Mouse (Mus musculus) hindbrain, embryonic 10.5 days (tissue): ENCODE results near the gene Slamf8. TPM values are rescaled to one million over a fixed set of nuclear protein-coding genes. Genes with fewer than 3 reads are reported as not detected.
A peak's percentile ranks its signal among the peaks of the same experiment; 100 is the strongest.

Experiments used
- DNase-seq: peaks from one replicate; pipeline ENCODE4 v3.0.0-alpha.2; 2017; ENCODE audit warnings: low spot score
- H3K27ac ChIP-seq: fragments of 300-500 bp; sonication (generic); 2 replicates; pipeline ENCODE4 v1.5.1; 2016; ENCODE audit warnings: mild to moderate bottlenecking, moderate library complexity
- H3K27me3 ChIP-seq: fragments of 300-500 bp; sonication (generic); 2 replicates; pipeline ENCODE4 v1.6.1; 2016; ENCODE audit warnings: mild to moderate bottlenecking; ENCODE audit not compliant: poor library complexity, insufficient read depth, severe bottlenecking
- H3K36me3 ChIP-seq: fragments of 300-500 bp; sonication (generic); 2 replicates; pipeline ENCODE4 v1.6.1; 2016; ENCODE audit warnings: mild to moderate bottlenecking, moderate library complexity
- H3K4me1 ChIP-seq: fragments of 300-500 bp; sonication (generic); replicated peaks from 2 replicates; pipeline ENCODE4 v1.6.1; 2016; ENCODE audit warnings: mild to moderate bottlenecking
- H3K4me3 ChIP-seq: fragments of 300-500 bp; sonication (generic); 2 replicates; pipeline ENCODE4 v1.5.1; 2016; ENCODE audit warnings: mild to moderate bottlenecking, moderate library complexity
- H3K9me3 ChIP-seq: fragments of 300-500 bp; sonication (generic); 2 replicates; pipeline ENCODE4 v1.6.1; 2016; ENCODE audit warnings: mild to moderate bottlenecking, moderate library complexity
- WGBS: fragments of 180-500 bp; shearing (Covaris S2); methylation state at CpG from one replicate; pipeline ENCODE4 v1.1.7; 2016; 5-methylcytosine and 5-hydroxymethylcytosine counted together
- polyA plus RNA-seq: library from polyadenylated mRNA; unstranded; fragments of >200 nt; fragmentation: Nextera tagmentation; extraction: Ambion mirVana; gene quantifications from 2 replicates; pipeline ENCODE4 v1.2.1, GENCODE M21; 2016

The Slamf8 gene
- 0.12 TPM in 1 of 2 replicates, not detected in the other for polyA plus RNA-seq

- Histone ChIP-seq H3K36me3 (no peaks in the 10 kb centered on the region), H3K27me3 (peaks cover 24% of the 10 kb centered on the region), H3K27ac (no peak within 1 kb of the TSS), H3K4me3 (no peak within 1 kb of the TSS), H3K9me3 (no peaks in the 10 kb centered on the region), H3K4me1 (peaks cover 12% of the 10 kb centered on the region)
- 87% methylated on average over 7 of the region's 7 CpGs for WGBS
- no peak for DNase-seq
Observed at GRCm38 (mm10) chr1:172590385-172590784, at the start of gene Slamf8. Gene Slamf8 (minus strand): TSS chr1:172590568.

- no peaks in the 10 kb centered on the region for H3K27me3 ChIP-seq
- peaks cover 7% of the 10 kb centered on the region; the same call in 1 of the 2 replicates for H3K4me1 ChIP-seq
- 60% methylated on average over 2 of the region's 2 CpGs for WGBS
- no peaks in the 10 kb centered on the region for H3K9me3 ChIP-seq
- H3K4me3 ChIP-seq: no peak overlapping the region
- no peaks in the 10 kb centered on the region for H3K36me3 ChIP-seq
- DNase-seq: no peak
- H3K27ac ChIP-seq: no peak overlapping the region
Observed at GRCm38 (mm10) chr1:172638781-172639180, 48.4 kb upstream of the Slamf8 start.

DNA sequence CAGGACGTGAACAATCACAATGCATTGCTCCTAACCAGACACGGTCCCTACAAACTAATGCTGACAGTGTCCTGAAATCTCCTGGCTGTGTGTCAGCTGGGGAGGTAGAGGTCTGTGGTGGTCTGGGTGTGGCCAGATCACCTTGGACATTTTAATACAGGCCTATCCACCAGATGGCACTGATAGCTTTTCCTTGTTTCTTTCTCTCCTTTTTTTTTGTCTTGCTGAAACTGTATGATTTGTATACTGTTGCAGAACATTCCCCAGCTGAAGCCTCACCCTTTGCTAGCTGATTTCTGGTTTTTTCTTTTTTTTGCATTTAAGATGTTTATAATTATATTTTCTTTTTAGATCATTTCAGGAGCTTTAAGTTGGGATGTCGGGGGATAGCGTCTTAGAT is 47.4 kb upstream of the Slamf8 start:
- H3K36me3 ChIP-seq: no peaks in the 10 kb centered on the region
- no peak overlapping the region for H3K27ac ChIP-seq
- WGBS: 87% methylated on average over 4 of the region's 4 CpGs
- no peak overlapping the region for H3K4me3 ChIP-seq
- peaks cover 7% of the 10 kb centered on the region; the same call in 1 of the 2 replicates for H3K4me1 ChIP-seq
- H3K9me3 ChIP-seq: no peaks in the 10 kb centered on the region
- DNase-seq: no peak
- H3K27me3 ChIP-seq: no peaks in the 10 kb centered on the region

- WGBS: 88% methylated on average over 5 of the region's 5 CpGs
- H3K4me3 ChIP-seq: no peak overlapping the region
- H3K4me1 ChIP-seq: peaks cover 11% of the 10 kb centered on the region; the same call in 1 of the 2 replicates
- DNase-seq: no peak
- no peaks in the 10 kb centered on the region for H3K9me3 ChIP-seq
- no peaks in the 10 kb centered on the region for H3K27me3 ChIP-seq
- H3K36me3 ChIP-seq: no peaks in the 10 kb centered on the region
- no peak overlapping the region for H3K27ac ChIP-seq
Observed at GRCm38 (mm10) chr1:172636266-172636665, 45.9 kb upstream of the Slamf8 start.

DNA sequence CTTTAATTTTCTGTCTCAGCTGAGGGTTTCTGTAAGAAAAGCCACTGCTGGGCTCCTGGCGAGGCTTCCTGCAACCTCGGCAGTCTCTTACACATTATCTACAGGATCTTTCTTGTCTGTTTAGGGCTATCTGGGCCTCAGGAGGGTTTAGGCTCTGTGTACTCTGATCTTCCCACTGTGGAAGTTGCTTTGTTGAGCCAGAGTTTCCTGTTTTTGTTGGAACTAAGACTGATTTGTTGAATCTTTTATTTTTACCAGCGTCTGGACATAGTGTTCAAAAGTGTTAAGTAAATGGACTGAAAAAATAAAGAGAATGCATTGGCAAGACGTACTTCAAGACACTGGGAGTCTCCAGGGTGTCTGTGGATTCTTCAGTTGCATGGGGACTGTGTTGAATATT is 44.9 kb upstream of the Slamf8 start:
- Histone ChIP-seq H3K27ac (no peak overlapping the region), H3K4me1 (peaks cover 11% of the 10 kb centered on the region; the same call in 1 of the 2 replicates), H3K36me3 (no peaks in the 10 kb centered on the region), H3K27me3 (no peaks in the 10 kb centered on the region), H3K9me3 (no peaks in the 10 kb centered on the region), H3K4me3 (no peak overlapping the region)
- 65% methylated on average over 4 of the region's 4 CpGs for WGBS
- DNase-seq: no peak

DNA sequence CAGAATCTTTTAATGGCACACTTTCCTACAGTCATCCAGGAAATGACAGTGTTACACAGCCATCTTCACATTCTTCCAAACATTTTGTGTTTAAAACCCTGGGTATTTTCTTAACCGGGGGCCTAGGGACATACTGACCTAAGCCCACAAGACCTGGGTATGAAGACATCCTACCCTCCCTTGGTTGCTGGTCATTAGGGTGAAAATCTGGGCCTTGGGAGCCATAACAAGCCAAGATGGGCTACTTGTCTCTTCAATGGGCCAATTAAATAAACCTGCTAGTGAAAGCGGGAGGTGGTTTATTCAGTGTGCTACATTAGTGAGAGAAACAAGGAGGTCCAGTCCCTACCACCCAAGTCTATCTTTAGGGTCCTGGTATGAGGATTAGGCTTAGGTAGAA is 43.8 kb upstream of the Slamf8 start:
- Histone ChIP-seq H3K4me1 (peaks cover 15% of the 10 kb centered on the region; the same call in 1 of the 2 replicates), H3K9me3 (no peaks in the 10 kb centered on the region), H3K4me3 (no peak overlapping the region), H3K27ac (no peak overlapping the region), H3K27me3 (no peaks in the 10 kb centered on the region), H3K36me3 (no peaks in the 10 kb centered on the region)
- WGBS: 91% methylated on average over 2 of the region's 2 CpGs
- DNase-seq: no peak

GRCm38 (mm10) chr1:172632451-172633326 is 42.3 kb upstream of the Slamf8 start, which contains the start of gene Dusp23:
Gene Dusp23 (minus strand): TSS chr1:172632962.
- Histone ChIP-seq H3K4me3 (peak within 1 kb of the TSS; percentile 82), H3K4me1 (peaks cover 15% of the 10 kb centered on the region; the same call in 1 of the 2 replicates), H3K36me3 (no peaks in the 10 kb centered on the region), H3K27me3 (no peaks in the 10 kb centered on the region), H3K27ac (peak within 1 kb of the TSS; percentile 92), H3K9me3 (no peaks in the 10 kb centered on the region)
- WGBS: under 1% methylated on average over 53 of the region's 53 CpGs
- DNase-seq: peak; percentile 96

- H3K36me3 ChIP-seq: no peaks in the 10 kb centered on the region
- no peaks in the 10 kb centered on the region for H3K9me3 ChIP-seq
- H3K4me3 ChIP-seq: no peak overlapping the region
- H3K4me1 ChIP-seq: peaks cover 15% of the 10 kb centered on the region; the same call in 1 of the 2 replicates
- no peak overlapping the region for H3K27ac ChIP-seq
- no peaks in the 10 kb centered on the region for H3K27me3 ChIP-seq
- WGBS: 89% methylated on average over 5 of the region's 5 CpGs
- no peak for DNase-seq
Observed at GRCm38 (mm10) chr1:172631721-172632120, 41.4 kb upstream of the Slamf8 start.

- peaks cover 12% of the 10 kb centered on the region; the same call in 1 of the 2 replicates for H3K4me1 ChIP-seq
- peak; percentile 20 for DNase-seq
- H3K27ac ChIP-seq: peak overlapping the region; percentile 35; the same call in 1 of the 2 replicates
- H3K27me3 ChIP-seq: no peaks in the 10 kb centered on the region
- no peaks in the 10 kb centered on the region for H3K9me3 ChIP-seq
- no peaks in the 10 kb centered on the region for H3K36me3 ChIP-seq
- WGBS: 68% methylated on average over 7 of the region's 7 CpGs
- H3K4me3 ChIP-seq: no peak overlapping the region
Observed at GRCm38 (mm10) chr1:172629831-172630230, 39.5 kb upstream of the Slamf8 start.

DNA sequence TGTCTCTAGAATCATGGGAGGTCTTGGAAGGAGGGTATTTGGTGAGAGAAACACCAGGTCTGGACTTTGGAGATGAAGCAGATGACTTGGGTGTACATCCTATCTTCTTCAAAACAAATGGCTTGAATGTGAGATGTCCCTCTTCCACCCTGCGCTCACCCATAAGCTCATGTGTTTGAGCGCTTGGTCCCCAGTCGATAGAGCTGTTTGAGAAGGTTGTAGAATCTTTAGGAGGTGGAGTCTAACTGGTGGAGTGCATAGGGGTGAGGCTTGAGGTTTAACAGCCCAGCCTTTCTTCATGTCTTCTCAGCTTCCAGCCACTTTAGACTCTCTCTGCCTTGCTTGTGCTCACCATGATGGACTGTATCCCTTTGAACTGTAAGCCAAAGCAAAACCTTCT is 35.9 kb upstream of the Slamf8 start:
- 98% methylated on average over 3 of the region's 3 CpGs for WGBS
- no peak for DNase-seq
- Histone ChIP-seq H3K4me3 (no peak overlapping the region), H3K36me3 (no peaks in the 10 kb centered on the region), H3K9me3 (no peaks in the 10 kb centered on the region), H3K27ac (no peak overlapping the region), H3K27me3 (no peaks in the 10 kb centered on the region), H3K4me1 (0 out of 2 replicates have a peak, but pooled peaks cover 5% of the 10 kb centered on the region)

GRCm38 (mm10) chr1:172624081-172624480 is 33.7 kb upstream of the Slamf8 start:
- 81% methylated on average over 3 of the region's 3 CpGs for WGBS
- Histone ChIP-seq H3K36me3 (no peaks in the 10 kb centered on the region), H3K27ac (no peak overlapping the region), H3K9me3 (no peaks in the 10 kb centered on the region), H3K27me3 (no peaks in the 10 kb centered on the region), H3K4me1 (no peaks in the 10 kb centered on the region), H3K4me3 (no peak overlapping the region)
- DNase-seq: no peak

DNA sequence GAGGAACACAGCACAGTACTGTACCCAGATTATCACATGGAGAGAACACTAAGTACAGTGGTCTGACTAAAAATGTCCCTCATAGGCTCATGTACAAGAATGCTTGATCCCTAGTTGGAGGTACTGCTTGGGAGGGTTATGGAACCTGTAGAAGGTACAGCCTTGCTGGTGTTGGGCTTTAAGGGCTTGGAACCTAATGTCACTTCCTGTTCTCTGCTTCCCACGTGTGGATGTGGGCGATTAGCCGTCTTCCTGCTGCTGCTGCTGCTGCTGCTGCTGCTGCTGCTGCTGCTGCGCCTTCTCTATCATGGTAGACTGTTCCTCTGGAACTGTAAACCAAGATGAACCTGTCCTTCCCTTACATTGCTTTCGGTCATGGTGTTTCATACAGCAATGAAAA is 33.2 kb upstream of the Slamf8 start:
- H3K27me3 ChIP-seq: no peaks in the 10 kb centered on the region
- WGBS: 77% methylated on average over 5 of the region's 5 CpGs
- H3K9me3 ChIP-seq: no peaks in the 10 kb centered on the region
- no peak overlapping the region for H3K4me3 ChIP-seq
- no peaks in the 10 kb centered on the region for H3K36me3 ChIP-seq
- DNase-seq: no peak
- no peak overlapping the region for H3K27ac ChIP-seq
- H3K4me1 ChIP-seq: no peaks in the 10 kb centered on the region

GRCm38 (mm10) chr1:172619235-172619634 is 28.9 kb upstream of the Slamf8 start:
- Histone ChIP-seq H3K27ac (no peak overlapping the region), H3K4me1 (peaks cover 22% of the 10 kb centered on the region), H3K4me3 (no peak overlapping the region), H3K9me3 (no peaks in the 10 kb centered on the region), H3K27me3 (no peaks in the 10 kb centered on the region), H3K36me3 (no peaks in the 10 kb centered on the region)
- WGBS: 16% methylated on average over 7 of the region's 7 CpGs
- peak; percentile 71 for DNase-seq
